Mouse (Mus musculus): Measurements from ENCODE around the gene Galt.
"Not testable (repeated sequence)": the region's sequence is repeated elsewhere in the genome, so short reads cannot be mapped to it uniquely, and the experiment has no call there.

Gene Galt

DNA sequence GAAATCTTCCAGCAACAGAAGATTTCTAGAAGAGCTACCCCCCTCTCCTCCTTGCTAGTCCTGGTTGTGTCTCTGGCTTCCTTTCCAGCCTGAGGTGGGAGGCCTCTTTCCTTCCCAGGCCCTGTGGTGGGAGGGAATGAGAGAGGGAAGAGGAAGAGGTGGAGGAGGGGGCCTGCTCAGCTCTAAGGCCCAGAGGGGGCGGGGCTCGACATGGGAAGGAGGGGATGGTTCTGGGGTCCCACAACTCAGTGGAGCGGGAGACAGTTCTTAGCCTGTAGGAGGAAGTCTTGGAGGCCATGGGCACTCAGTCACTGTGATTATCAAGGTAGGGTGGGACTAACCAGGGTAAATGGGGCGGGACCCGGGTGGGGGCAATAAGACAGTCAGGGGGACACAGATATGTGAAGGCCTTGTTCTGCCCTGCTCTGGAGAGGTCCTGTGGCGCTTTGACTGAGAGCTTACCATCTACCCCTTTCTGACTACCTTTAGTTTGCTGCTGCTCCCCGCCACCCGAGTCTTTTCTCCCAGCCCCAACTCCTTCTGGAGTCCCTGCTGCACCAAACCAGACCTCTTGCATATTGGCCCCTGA lies 7.2 kb downstream of the Galt start:
- Histone ChIP-seq H3K27me3 (ENCODE audit: insufficient read depth, low read length) (no peaks in the 10 kb centered on the region), H3K4me1 (replicated peaks; ENCODE audit: low read depth, low read length) (peaks cover 58% of the 10 kb centered on the region), H3K4me3 (replicated peaks; ENCODE audit: low read length) (peak overlapping the region; percentile 67), H3K9me3 (ENCODE audit: low read length) (no peaks in the 10 kb centered on the region), H3K36me3 (ENCODE audit: insufficient read depth, low read length) (peaks cover 23% of the 10 kb centered on the region)
- TF ChIP-seq POU5F1 (IDR thresholded peaks at IDR 0.05; ENCODE audit: borderline replicate concordance, low read length) (no peak), CTCF (conservative IDR thresholded peaks at IDR 0.05; ENCODE audit: low read length) (no peak), NANOG (IDR thresholded peaks at IDR 0.05; ENCODE audit: borderline replicate concordance, low read length) (no peak)

DNA sequence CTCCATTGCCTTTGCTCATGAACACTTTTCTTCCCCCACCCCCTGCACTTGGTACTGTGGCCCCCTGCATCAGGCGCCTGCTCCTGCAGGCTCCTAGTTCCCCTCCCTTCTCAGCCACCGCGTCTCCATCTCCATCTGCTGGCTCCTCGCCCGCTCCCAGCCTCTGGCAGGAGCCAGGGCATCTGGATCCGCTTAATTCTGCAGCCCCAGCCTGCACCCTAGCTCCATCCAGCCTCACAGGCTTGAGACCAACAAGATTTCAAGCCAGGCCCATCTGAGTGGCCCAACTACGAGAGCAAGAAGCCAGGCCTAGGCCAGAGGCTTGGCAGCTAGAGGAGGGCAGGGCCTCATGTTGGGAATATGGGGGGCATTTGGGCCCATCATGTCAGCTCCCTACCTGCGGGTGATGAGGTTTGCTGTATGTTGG lies 7.7 kb downstream of the Galt start:
- H3K27me3 ChIP-seq (ENCODE audit: insufficient read depth, low read length); H3K9me3 ChIP-seq (ENCODE audit: low read length): not testable (repeated sequence)
- H3K4me3 ChIP-seq (replicated peaks; ENCODE audit: low read length): peak overlapping the region; percentile 67
- H3K36me3 ChIP-seq (ENCODE audit: insufficient read depth, low read length): peaks cover 18% of the 10 kb centered on the region
- peaks cover 53% of the 10 kb centered on the region for H3K4me1 ChIP-seq (replicated peaks; ENCODE audit: low read depth, low read length)

DNA sequence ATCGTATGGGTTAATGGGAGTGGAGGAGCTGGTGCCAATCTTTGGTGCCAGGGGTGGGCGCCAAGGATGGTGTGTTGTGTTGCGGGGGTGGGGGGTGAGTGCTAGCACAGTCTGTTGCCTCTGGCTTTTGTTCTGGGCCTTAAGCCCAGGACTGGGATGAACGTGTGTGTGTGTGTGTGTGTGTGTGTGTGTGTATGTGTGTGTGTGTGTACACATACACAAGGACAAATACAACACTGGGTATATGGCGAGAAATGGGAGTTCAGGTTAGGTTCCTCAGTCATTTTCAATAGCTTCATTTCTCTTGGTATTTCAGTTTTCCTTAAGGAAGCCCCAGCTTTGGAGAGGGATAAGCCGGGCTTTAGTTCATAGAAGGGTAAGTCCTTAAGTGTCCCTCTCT lies 8.1 kb downstream of the Galt start:
- peaks cover 13% of the 10 kb centered on the region for H3K36me3 ChIP-seq (ENCODE audit: insufficient read depth, low read length)
- H3K9me3 ChIP-seq (ENCODE audit: low read length); H3K4me3 ChIP-seq (replicated peaks; ENCODE audit: low read length); H3K27me3 ChIP-seq (ENCODE audit: insufficient read depth, low read length): not testable (repeated sequence)
- peaks cover 48% of the 10 kb centered on the region for H3K4me1 ChIP-seq (replicated peaks; ENCODE audit: low read depth, low read length)

DNA sequence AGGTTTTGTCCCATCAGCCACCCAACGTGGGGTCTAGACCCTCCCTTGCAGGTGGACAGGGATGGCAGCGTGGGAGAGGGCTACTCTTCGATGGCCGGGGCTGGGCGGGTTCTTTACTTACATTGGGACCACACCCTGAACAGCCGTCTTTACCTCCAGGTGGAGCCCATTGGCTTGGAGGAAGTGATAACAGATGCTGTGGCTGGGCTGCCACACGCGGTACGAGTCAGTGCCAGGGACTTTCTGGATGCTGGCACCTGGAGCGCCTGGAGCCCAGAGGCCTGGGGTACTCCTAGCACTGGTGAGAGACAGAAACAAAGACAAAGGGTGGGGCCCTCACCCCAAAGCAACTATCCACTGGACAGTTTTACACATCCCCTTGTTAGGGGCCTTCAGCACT lies 12.3 kb downstream of the Galt start:
- H3K4me3 ChIP-seq (replicated peaks; ENCODE audit: low read length); H3K9me3 ChIP-seq (ENCODE audit: low read length); H3K27me3 ChIP-seq (ENCODE audit: insufficient read depth, low read length); H3K36me3 ChIP-seq (ENCODE audit: insufficient read depth, low read length): not testable (repeated sequence)
- H3K4me1 ChIP-seq (replicated peaks; ENCODE audit: low read depth, low read length): peaks cover 11% of the 10 kb centered on the region

DNA sequence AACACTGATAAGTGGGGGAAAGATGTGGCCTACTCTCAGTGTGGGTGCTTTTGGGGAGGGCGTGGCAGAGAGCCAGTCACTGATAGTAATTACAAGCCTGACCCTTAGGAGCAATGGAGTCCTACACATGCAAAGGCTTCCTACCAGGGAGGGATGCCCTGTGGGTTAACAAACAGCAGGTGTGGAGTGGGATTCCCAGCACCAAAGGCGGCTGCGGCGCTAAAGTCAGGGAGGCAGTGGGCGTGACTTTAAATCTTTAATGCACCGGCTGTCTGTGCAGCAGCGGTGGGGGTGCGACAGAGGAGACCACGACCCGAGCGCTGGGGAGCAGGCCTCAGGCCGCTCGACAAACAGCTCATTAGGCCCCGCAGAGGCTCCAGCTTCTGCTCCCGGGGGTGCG lies 17.9 kb downstream of the Galt start:
- Histone ChIP-seq H3K4me1 (replicated peaks; ENCODE audit: low read depth, low read length) (peaks cover 13% of the 10 kb centered on the region), H3K4me3 (replicated peaks; ENCODE audit: low read length) (peak overlapping the region; percentile 46; the same call in 1 of the 2 replicates)
- H3K27me3 ChIP-seq (ENCODE audit: insufficient read depth, low read length); H3K36me3 ChIP-seq (ENCODE audit: insufficient read depth, low read length); H3K9me3 ChIP-seq (ENCODE audit: low read length): not testable (repeated sequence)

DNA sequence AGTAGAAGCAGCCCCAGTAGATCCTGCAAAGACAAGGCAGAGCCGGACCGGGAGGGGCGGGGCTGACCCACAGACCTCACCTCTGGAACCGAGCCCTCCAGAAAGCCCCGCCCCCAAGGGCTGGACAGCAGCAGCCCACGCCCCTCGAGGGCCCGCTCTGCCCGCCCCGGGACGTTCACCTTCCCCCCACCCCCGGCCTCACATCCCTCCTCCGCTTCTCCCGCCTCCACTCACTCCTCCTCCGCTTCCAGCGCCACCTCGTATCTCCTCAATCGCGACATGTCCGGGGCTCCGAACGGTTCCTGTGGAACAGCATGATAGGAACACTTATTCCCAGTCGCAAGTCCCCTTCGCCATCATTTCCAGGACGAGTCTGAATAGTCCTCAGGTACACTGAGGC lies 18.5 kb downstream of the Galt start:
- H3K9me3 ChIP-seq (ENCODE audit: low read length); H3K27me3 ChIP-seq (ENCODE audit: insufficient read depth, low read length); H3K36me3 ChIP-seq (ENCODE audit: insufficient read depth, low read length): not testable (repeated sequence)
- Histone ChIP-seq H3K4me3 (replicated peaks; ENCODE audit: low read length) (peak overlapping the region; percentile 74), H3K4me1 (replicated peaks; ENCODE audit: low read depth, low read length) (peaks cover 13% of the 10 kb centered on the region)

DNA sequence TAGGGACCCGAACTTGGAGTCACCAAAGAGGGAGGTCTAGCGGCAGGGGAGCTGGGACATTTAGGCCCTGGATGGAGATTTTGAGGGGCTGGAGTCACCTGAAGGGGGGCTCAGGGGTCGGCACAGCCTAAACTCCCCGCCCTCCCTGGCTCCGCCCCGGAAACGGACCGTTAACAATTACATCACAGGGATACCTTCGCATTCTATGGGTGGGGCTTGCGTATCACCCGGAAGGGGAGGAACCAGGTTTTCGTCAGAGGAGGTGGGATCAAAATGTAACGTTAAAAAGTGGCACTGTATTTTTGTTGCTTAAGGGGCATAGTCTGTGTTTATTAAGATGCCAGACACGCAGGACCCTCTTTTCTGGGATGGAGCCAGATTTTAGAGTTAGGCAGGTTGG lies 19.0 kb downstream of the Galt start, which contains the start of gene Ccl27a:
Gene Ccl27a, minus strand, starts transcription at position 246 of the 400 bp plus-strand sequence.
- not testable (repeated sequence) for H3K27me3 ChIP-seq (ENCODE audit: insufficient read depth, low read length); H3K9me3 ChIP-seq (ENCODE audit: low read length); H3K36me3 ChIP-seq (ENCODE audit: insufficient read depth, low read length)
- Histone ChIP-seq H3K4me1 (replicated peaks; ENCODE audit: low read depth, low read length) (peaks cover 13% of the 10 kb centered on the region), H3K4me3 (replicated peaks; ENCODE audit: low read length) (peak within 1 kb of the TSS; percentile 74)

DNA sequence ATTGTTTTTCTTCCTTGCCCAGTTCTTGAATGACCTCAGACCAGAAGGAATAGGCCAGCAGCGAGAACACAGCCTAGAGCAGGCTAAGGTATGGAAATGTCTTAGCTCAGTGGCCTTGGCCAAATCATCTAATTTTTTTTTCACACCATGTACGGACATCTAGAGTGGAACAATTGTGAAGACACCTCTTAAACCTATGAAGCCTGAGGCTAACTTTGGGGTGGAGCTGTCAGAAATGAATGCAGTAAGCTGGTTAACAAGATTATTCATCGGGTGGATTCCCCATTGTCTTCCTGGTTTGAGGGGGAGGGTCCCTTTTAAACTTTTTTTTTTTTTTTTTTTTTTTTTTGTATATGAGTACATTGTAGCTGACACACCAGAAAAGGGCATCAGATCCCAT lies 19.5 kb downstream of the Galt start:
- Histone ChIP-seq H3K4me3 (replicated peaks; ENCODE audit: low read length) (peak overlapping the region; percentile 74), H3K4me1 (replicated peaks; ENCODE audit: low read depth, low read length) (peaks cover 13% of the 10 kb centered on the region)
- H3K9me3 ChIP-seq (ENCODE audit: low read length); H3K27me3 ChIP-seq (ENCODE audit: insufficient read depth, low read length); H3K36me3 ChIP-seq (ENCODE audit: insufficient read depth, low read length): not testable (repeated sequence)

DNA sequence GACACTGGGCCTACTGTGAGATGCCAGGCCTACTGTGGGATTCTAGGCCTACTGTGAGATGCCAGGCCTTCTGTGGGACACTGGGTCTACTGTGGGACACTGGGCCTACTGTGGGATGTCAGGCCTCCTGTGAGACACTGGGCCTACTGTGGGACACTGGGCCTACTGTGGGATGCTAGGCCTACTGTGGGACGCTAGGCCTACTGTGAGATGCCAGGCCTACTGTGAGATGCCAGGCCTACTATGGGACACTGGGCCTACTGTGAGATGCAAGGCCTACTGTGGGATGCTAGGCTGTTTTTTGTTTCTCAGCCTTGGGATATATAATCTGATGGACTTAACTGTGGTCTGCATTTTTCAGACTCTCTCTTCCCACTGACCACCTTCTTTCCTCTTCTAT lies 20.8 kb downstream of the Galt start:
- H3K4me1 ChIP-seq (replicated peaks; ENCODE audit: low read depth, low read length): peaks cover 13% of the 10 kb centered on the region
- H3K36me3 ChIP-seq (ENCODE audit: insufficient read depth, low read length); H3K9me3 ChIP-seq (ENCODE audit: low read length); H3K4me3 ChIP-seq (replicated peaks; ENCODE audit: low read length); H3K27me3 ChIP-seq (ENCODE audit: insufficient read depth, low read length): not testable (repeated sequence)

DNA sequence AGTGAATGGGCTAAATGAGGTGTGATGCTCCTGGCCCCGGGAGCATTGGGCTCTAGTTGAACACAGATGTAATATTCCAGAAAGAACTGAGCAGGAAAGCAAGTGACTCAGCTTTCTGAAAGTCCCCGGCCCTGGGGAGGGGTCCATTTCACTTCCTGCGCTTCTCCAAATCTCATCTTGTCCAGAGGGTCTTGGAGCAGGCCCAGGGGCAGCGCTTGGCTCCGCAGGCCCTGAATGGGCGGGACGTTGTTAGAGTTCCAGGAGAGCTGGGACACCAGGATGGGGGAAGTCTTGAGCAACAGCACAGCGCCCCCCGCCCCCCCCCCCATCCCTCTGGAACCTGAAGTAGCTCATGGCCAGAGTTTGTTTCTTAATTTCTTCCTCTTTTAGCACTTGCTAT lies 26.2 kb downstream of the Galt start:
- not testable (repeated sequence) for H3K36me3 ChIP-seq (ENCODE audit: insufficient read depth, low read length); H3K9me3 ChIP-seq (ENCODE audit: low read length); H3K4me1 ChIP-seq (replicated peaks; ENCODE audit: low read depth, low read length); H3K4me3 ChIP-seq (replicated peaks; ENCODE audit: low read length); H3K27me3 ChIP-seq (ENCODE audit: insufficient read depth, low read length)

DNA sequence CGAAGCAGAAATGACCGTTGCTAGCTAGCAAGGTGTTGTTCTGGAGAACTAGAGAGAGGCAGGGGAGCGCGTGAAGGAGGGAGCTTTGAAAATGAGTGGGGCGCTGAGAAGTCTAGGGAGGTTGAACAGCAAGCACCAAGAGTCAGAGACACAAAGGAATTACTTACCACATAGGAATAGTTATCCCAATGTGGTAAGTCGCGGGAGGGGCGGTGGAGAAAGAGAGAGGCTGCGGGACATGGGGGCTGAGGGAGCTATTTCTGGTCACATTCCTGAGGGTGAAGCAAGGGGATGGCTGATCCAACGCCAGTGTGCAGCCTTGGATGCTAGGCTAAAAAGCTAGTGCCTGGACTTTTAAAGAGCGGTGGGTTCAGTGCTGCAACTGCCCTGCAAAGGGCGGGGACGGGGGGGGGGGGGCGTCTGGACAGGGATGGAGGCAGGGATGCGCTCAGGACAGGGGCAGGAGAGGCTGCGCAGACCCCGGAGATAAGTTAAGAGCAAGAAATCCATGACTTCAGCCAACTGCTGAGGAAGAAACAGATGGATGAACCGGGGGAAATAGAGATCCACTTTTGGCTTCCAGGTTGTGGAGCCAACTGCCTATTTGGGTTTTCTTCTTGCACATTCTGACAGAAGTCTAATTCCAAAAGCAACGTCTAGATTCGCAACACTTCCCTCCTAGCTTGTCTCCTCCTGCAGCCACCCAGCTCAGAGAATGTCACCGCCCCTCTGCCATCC lies 26.9 kb downstream of the Galt start:
- not testable (repeated sequence) for H3K9me3 ChIP-seq (ENCODE audit: low read length); H3K4me1 ChIP-seq (replicated peaks; ENCODE audit: low read depth, low read length); H3K4me3 ChIP-seq (replicated peaks; ENCODE audit: low read length); H3K27me3 ChIP-seq (ENCODE audit: insufficient read depth, low read length); H3K36me3 ChIP-seq (ENCODE audit: insufficient read depth, low read length)

DNA sequence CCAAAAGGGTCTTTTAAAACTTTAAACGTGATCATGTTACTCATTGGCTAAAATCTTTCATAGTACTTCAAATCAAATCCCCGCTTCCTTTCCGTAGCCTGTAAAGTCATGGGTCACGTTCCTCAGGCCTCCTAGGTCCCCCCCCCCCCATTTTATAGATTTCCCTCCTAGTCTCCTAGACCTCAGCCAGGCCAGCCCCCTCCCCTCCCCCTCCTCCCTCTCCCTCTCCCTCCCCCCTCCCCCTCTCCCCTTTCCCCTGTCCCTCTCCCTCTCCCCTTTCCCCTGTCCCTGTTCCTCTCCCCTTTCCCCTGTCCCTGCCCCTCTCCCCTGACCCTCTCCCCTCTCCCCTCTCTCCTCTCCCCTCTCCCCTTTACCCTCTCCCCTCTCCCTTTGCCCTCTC lies 27.7 kb downstream of the Galt start:
- H3K4me3 ChIP-seq (replicated peaks; ENCODE audit: low read length); H3K36me3 ChIP-seq (ENCODE audit: insufficient read depth, low read length); H3K9me3 ChIP-seq (ENCODE audit: low read length); H3K27me3 ChIP-seq (ENCODE audit: insufficient read depth, low read length); H3K4me1 ChIP-seq (replicated peaks; ENCODE audit: low read depth, low read length): not testable (repeated sequence)

DNA sequence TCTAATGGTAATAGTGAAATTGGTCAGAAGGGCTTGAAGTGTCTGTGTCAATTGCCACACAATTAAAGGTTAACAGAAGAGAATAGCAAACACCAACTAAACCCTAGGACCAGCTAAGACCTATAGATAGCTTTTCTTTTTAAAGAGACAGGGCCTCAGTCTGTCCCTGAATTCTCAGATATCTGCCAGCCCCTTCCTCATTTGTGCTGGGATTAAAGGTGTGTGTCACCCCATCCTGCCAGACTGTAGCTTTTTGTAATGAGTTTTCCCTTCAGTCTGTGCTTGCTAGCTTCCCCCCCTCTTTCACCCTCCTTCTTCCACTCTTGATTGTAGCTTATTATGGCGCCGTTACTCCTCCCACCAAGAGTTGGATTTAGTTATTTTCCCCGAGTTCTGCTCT lies 28.2 kb downstream of the Galt start:
- H3K4me3 ChIP-seq (replicated peaks; ENCODE audit: low read length); H3K27me3 ChIP-seq (ENCODE audit: insufficient read depth, low read length); H3K4me1 ChIP-seq (replicated peaks; ENCODE audit: low read depth, low read length); H3K36me3 ChIP-seq (ENCODE audit: insufficient read depth, low read length); H3K9me3 ChIP-seq (ENCODE audit: low read length): not testable (repeated sequence)
